In the genomic region with DNA sequence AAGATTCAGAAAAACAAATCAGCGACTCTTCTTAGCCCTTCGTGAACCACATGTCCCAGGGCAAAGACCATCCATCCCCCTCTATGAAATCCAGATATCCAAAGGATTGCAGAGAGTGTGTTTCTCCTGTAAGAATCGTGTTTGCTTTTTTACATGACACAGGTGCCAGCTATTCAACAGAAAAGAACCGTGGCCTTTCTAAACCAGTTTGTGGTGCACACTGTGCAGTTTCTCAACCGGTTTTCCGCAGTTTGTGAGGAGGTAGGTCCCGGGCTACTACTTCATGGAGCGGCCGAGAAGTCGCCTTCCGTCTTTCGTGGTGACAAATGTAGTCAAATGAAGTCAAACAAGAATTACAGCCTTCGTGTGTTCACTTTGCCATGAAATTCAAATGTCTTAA, we compare ENCODE assay signal across 8 mouse cellular contexts. TPM values are rescaled to one million over a fixed set of nuclear protein-coding genes. Genes with fewer than 3 reads are reported as not detected.
A peak's percentile ranks its signal among the peaks of the same experiment; 100 is the strongest.
DNase-seq lines count a peak whose midpoint lies in the region; ATAC-seq and TF ChIP-seq lines count a peak whose summit lies in the region.

No protein-coding gene starts in this region.

- no peaks in the 10 kb centered on the region for H3K9me3 ChIP-seq in kidney, embryonic 14.5 days (ENCODE audit: control insufficient read depth, low read length)
- H3K9me3 ChIP-seq in hindbrain, embryonic 12.5 days (replicated peaks), result no peaks in the 10 kb centered on the region
- H3K9me3 ChIP-seq in midbrain, embryonic 16.5 days (replicated peaks; ENCODE audit: control insufficient read depth, low read length, poor library complexity, severe bottlenecking), result no peaks in the 10 kb centered on the region

- H3K27ac ChIP-seq in kidney, embryonic 14.5 days (ENCODE audit: low read depth, low read length), result no peak overlapping the region
- no peak overlapping the region for H3K27ac ChIP-seq in cortical plate, adult 2 months (ENCODE audit: insufficient read depth, low read length)
- peak overlapping the region; percentile 85 for H3K27ac ChIP-seq in hindbrain, embryonic 12.5 days
- no peak overlapping the region for H3K27ac ChIP-seq in midbrain, embryonic 16.5 days (ENCODE audit: low read length)

- TF ChIP-seq CTCF in cortical plate, adult 2 months (IDR thresholded peaks at IDR 0.05; ENCODE audit: extremely low read depth, insufficient read depth, low read length), result no peak

- peak overlapping the region; percentile 64 for H3K4me2 ChIP-seq in kidney, embryonic 14.5 days (replicated peaks; ENCODE audit: low read depth, low read length)
- peak overlapping the region; percentile 69 for H3K4me2 ChIP-seq in hindbrain, embryonic 12.5 days (replicated peaks)
- peak overlapping the region; percentile 63 for H3K4me2 ChIP-seq in midbrain, embryonic 16.5 days (ENCODE audit: low read length)

- peak overlapping the region; percentile 72 for H3K4me3 ChIP-seq in kidney, embryonic 14.5 days (ENCODE audit: low read length)
- peak overlapping the region; percentile 73 for H3K4me3 ChIP-seq in cortical plate, adult 2 months (ENCODE audit: insufficient read depth, low read length)
- H3K4me3 ChIP-seq in hindbrain, embryonic 12.5 days, result peak overlapping the region; percentile 60
- H3K4me3 ChIP-seq in midbrain, embryonic 16.5 days (ENCODE audit: low read depth, low read length), result peak overlapping the region; percentile 58

- peak overlapping the region; percentile 74 for H3K9ac ChIP-seq in kidney, embryonic 14.5 days (ENCODE audit: low read depth, low read length)
- H3K9ac ChIP-seq in hindbrain, embryonic 12.5 days, result peak overlapping the region; percentile 81
- H3K9ac ChIP-seq in midbrain, embryonic 16.5 days (ENCODE audit: low read depth, low read length), result peak overlapping the region; percentile 75

- H3K36me3 ChIP-seq in kidney, embryonic 14.5 days (ENCODE audit: control insufficient read depth, insufficient read depth, low read length), result no peaks in the 10 kb centered on the region; the same call in 1 of the 2 replicates
- 0 out of 2 replicates have a peak, but pooled peaks cover 6% of the 10 kb centered on the region for H3K36me3 ChIP-seq in hindbrain, embryonic 12.5 days
- H3K36me3 ChIP-seq in midbrain, embryonic 16.5 days (ENCODE audit: control insufficient read depth, insufficient read depth, low read length), result no peaks in the 10 kb centered on the region; the same call in 1 of the 2 replicates

- no peaks in the 10 kb centered on the region for H3K27me3 ChIP-seq in kidney, embryonic 14.5 days (ENCODE audit: control insufficient read depth, insufficient read depth, low read length)
- H3K27me3 ChIP-seq in hindbrain, embryonic 12.5 days, result no peaks in the 10 kb centered on the region
- H3K27me3 ChIP-seq in midbrain, embryonic 16.5 days (ENCODE audit: control insufficient read depth, insufficient read depth, low read depth, low read length), result no peaks in the 10 kb centered on the region

- no peaks in the 10 kb centered on the region for H3K4me1 ChIP-seq in kidney, embryonic 14.5 days (ENCODE audit: control insufficient read depth, insufficient read depth, low read length)
- no peaks in the 10 kb centered on the region for H3K4me1 ChIP-seq in cortical plate, adult 2 months (ENCODE audit: control insufficient read depth, insufficient read depth, low read length)
- peaks cover 5% of the 10 kb centered on the region for H3K4me1 ChIP-seq in hindbrain, embryonic 12.5 days
- H3K4me1 ChIP-seq in midbrain, embryonic 16.5 days (ENCODE audit: control insufficient read depth, insufficient read depth, low read length), result peaks cover 4% of the 10 kb centered on the region; the same call in 1 of the 2 replicates

- no peak for ATAC-seq in kidney, embryonic 14.5 days (ENCODE audit: low FRiP score, low TSS enrichment)
- no peak for ATAC-seq in hindbrain, embryonic 12.5 days (ENCODE audit: low FRiP score)
- ATAC-seq in midbrain, embryonic 16.5 days, result no peak; the same call in 1 of the 2 replicates

- WGBS in kidney, embryonic 14.5 days, result 77% methylated on average over 13 of the region's 13 CpGs
- WGBS in hindbrain, embryonic 12.5 days, result 79% methylated on average over 13 of the region's 13 CpGs
- 77% methylated on average over 13 of the region's 13 CpGs for WGBS in midbrain, embryonic 16.5 days

- TF ChIP-seq POLR2A in cortical plate, adult 2 months (IDR thresholded peaks at IDR 0.05; ENCODE audit: extremely low read depth, insufficient read depth, low read length), result no peak

- DNase-seq in kidney, postnatal 25 days, result no peak
- DNase-seq in right cerebral cortex, postnatal 36 days (ENCODE audit: low spot score in 2 of 2), result no peak
- DNase-seq in spleen, postnatal 4 days (ENCODE audit: low spot score in 2 of 2), result no peak
- no peak for DNase-seq in left cerebral cortex, adult 11 months (ENCODE audit: low spot score)

RNA-seq across cellular contexts. Expression of a gene that starts 0.8 kb away (rescaled TPM):
- 60.1 and 79.3 TPM in 2 replicates for polyA plus RNA-seq in kidney, embryonic 14.5 days (2014; fragmentation: Nextera tagmentation; extraction: Ambion mirVana)
- 23.8 and 24.2 TPM in 2 replicates for polyA plus RNA-seq in cortical plate, adult 2 months (2012; rRNA removed)
- 43.3 and 45.8 TPM in 2 replicates for polyA plus RNA-seq in hindbrain, embryonic 12.5 days (2016; fragmentation: Nextera tagmentation; extraction: Ambion mirVana)
- 39.7 and 40.3 TPM in 2 replicates for polyA plus RNA-seq in midbrain, embryonic 16.5 days (2015; fragmentation: Nextera tagmentation; extraction: Ambion mirVana)

RNA-seq across cellular contexts. Expression of a gene that starts 54.9 kb away (rescaled TPM):
- polyA plus RNA-seq in kidney, embryonic 14.5 days (2014; fragmentation: Nextera tagmentation; extraction: Ambion mirVana), result 102 and 127 TPM in 2 replicates
- polyA plus RNA-seq in cortical plate, adult 2 months (2012; rRNA removed), result 7.4 and 7.8 TPM in 2 replicates
- polyA plus RNA-seq in hindbrain, embryonic 12.5 days (2016; fragmentation: Nextera tagmentation; extraction: Ambion mirVana), result 58.2 and 63.2 TPM in 2 replicates
- polyA plus RNA-seq in midbrain, embryonic 16.5 days (2015; fragmentation: Nextera tagmentation; extraction: Ambion mirVana), result 20.6 and 23.8 TPM in 2 replicates

RNA-seq across cellular contexts. Expression of a gene that starts 54.9 kb away (rescaled TPM):
- 9.3 and 14.1 TPM in 2 replicates for polyA plus RNA-seq in kidney, embryonic 14.5 days (2014; fragmentation: Nextera tagmentation; extraction: Ambion mirVana)
- polyA plus RNA-seq in cortical plate, adult 2 months (2012; rRNA removed), result 0.19 and 0.58 TPM in 2 replicates
- 9.5 and 10.5 TPM in 2 replicates for polyA plus RNA-seq in hindbrain, embryonic 12.5 days (2016; fragmentation: Nextera tagmentation; extraction: Ambion mirVana)
- 1.4 TPM in 2 replicates for polyA plus RNA-seq in midbrain, embryonic 16.5 days (2015; fragmentation: Nextera tagmentation; extraction: Ambion mirVana)
